Mouse (Mus musculus): ENCODE data around the gene Fndc3b. TPM values are rescaled to one million over a fixed set of nuclear protein-coding genes. Genes with fewer than 3 reads are reported as not detected.

Fndc3b gene
- total and polyA plus RNA-seq, 3 experiments, result 0.03 to 0.05 (median 0.04) TPM

DNA sequence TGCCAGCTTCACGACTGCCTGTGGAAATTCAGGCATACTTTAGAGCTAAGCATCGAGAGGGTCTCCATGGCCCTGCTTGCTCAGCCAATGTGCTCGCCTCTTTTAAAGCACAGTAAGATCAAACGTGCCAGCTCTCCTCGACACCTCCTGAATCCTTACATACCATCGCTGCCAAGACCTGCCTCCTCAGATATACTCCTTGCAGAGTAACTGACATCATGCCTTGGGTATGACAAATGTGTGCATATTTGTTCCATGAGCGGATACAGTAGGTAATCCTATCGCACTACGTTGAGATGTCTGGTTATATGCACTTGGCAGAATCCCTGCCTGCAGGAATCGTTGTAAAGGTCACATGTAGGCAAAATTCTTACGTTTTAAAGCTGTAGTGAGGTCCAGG is 120.3 kb downstream of the Fndc3b start:
- Histone ChIP-seq H3K79me2 (replicated peaks; ENCODE audit: control insufficient read depth, extremely low read depth, insufficient read depth, poor library complexity, severe bottlenecking) (no peaks in the 10 kb centered on the region), H3K9me3 (replicated peaks; ENCODE audit: low read length) (no peaks in the 10 kb centered on the region), H3K4me1 (ENCODE audit: control insufficient read depth in 1 of 2, insufficient read depth in 2 of 2) (no peaks in the 10 kb centered on the region), H3K27me3 (replicated peaks) (no peaks in the 10 kb centered on the region), H3K4me3 (replicated peaks in 1 of 3; ENCODE audit: low read depth in 2 of 3, low read length in 2 of 3, poor library complexity in 1 of 3) (no peak overlapping the region), H3K4me2 (ENCODE audit: insufficient read depth, low read depth, poor library complexity, severe bottlenecking) (no peak overlapping the region), H3K27ac (ENCODE audit: insufficient read depth, low read depth) (no peak overlapping the region), H3K9ac (ENCODE audit: insufficient read depth, low read depth) (no peak overlapping the region), H3K36me3 (replicated peaks in 1 of 2; ENCODE audit: control insufficient read depth in 1 of 2, insufficient read depth in 1 of 2, low read length in 1 of 2) (no peaks in the 10 kb centered on the region)
- DNase-seq (ENCODE audit: extremely low read depth), result no peak
- dilution Hi-C loops (cut with MboI; ENCODE audit: extremely low pct_ligation_motif_present, extremely low pct_unique_long_range_greater_than_20kb, low sequenced_read_pairs) (no loop called here), in situ Hi-C loops (cut with MboI; ENCODE audit: low pct_ligation_motif_present, low pct_unique_long_range_greater_than_20kb, low sequenced_read_pairs) (no loop called here)
- TF ChIP-seq SIN3A (IDR thresholded peaks at IDR 0.05; ENCODE audit: low read length) (no peak), ELF1 (IDR thresholded peaks at IDR 0.05; ENCODE audit: low read depth, low read length) (no peak)

GRCm38 (mm10) chr3:27589305-27589704 is 121.8 kb downstream of the Fndc3b start:
- no peaks in the 10 kb centered on the region for H3K27me3 ChIP-seq (replicated peaks)
- no peaks in the 10 kb centered on the region for H3K36me3 ChIP-seq (replicated peaks in 1 of 2; ENCODE audit: control insufficient read depth in 1 of 2, insufficient read depth in 1 of 2, low read length in 1 of 2)
- no peak overlapping the region for H3K27ac ChIP-seq (ENCODE audit: insufficient read depth, low read depth)
- H3K9ac ChIP-seq (ENCODE audit: insufficient read depth, low read depth), result no peak overlapping the region
- no peak for DNase-seq (ENCODE audit: extremely low read depth)
- H3K4me1 ChIP-seq (ENCODE audit: control insufficient read depth in 1 of 2, insufficient read depth in 2 of 2), result no peaks in the 10 kb centered on the region
- H3K4me2 ChIP-seq (ENCODE audit: insufficient read depth, low read depth, poor library complexity, severe bottlenecking), result no peak overlapping the region
- no peak for TF ChIP-seq POLR2A (IDR thresholded peaks at IDR 0.05; ENCODE audit: low read depth, low read length)
- no peak for TF ChIP-seq CTCF (conservative IDR thresholded peaks at IDR 0.05 in 1 of 2, IDR thresholded peaks at IDR 0.05 in 1 of 2; ENCODE audit: low read depth in 2 of 2, low read length in 2 of 2)
- TF ChIP-seq ETS1 (conservative IDR thresholded peaks at IDR 0.05; ENCODE audit: low read depth, low read length), result no peak
- no peak overlapping the region for H3K4me3 ChIP-seq (replicated peaks in 1 of 3; ENCODE audit: low read depth in 2 of 3, low read length in 2 of 3, poor library complexity in 1 of 3)
- H3K9me3 ChIP-seq (replicated peaks; ENCODE audit: low read length), result no peaks in the 10 kb centered on the region
- dilution Hi-C loops (cut with MboI; ENCODE audit: extremely low pct_ligation_motif_present, extremely low pct_unique_long_range_greater_than_20kb, low sequenced_read_pairs) (no loop called here), in situ Hi-C loops (cut with MboI; ENCODE audit: low pct_ligation_motif_present, low pct_unique_long_range_greater_than_20kb, low sequenced_read_pairs) (no loop called here)
- H3K79me2 ChIP-seq (replicated peaks; ENCODE audit: control insufficient read depth, extremely low read depth, insufficient read depth, poor library complexity, severe bottlenecking), result no peaks in the 10 kb centered on the region

DNA sequence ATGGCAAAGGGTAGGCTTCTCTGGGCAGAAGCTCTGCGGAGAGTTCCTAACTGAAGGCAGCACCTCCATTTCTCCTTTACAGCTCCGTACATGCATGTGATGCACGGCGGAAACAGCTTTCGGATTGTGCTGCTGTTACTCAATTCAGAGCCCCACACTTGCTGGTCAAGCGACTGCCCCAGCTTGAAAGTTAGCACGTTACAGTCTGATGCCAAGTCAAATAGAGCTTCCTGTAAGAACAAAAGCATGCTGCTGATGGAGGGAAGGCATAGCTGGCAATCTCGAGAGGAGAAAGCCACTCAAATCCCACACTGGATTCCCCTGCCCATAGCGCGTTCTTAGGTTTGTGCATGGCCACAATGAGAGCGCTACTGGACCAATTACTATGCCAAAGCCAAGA is 122.5 kb downstream of the Fndc3b start:
- no peaks in the 10 kb centered on the region for H3K4me1 ChIP-seq (ENCODE audit: control insufficient read depth in 1 of 2, insufficient read depth in 2 of 2)
- no peak overlapping the region for H3K4me3 ChIP-seq (replicated peaks in 1 of 3; ENCODE audit: low read depth in 2 of 3, low read length in 2 of 3, poor library complexity in 1 of 3)
- no peak for DNase-seq (ENCODE audit: extremely low read depth)
- no peak overlapping the region for H3K27ac ChIP-seq (ENCODE audit: insufficient read depth, low read depth)
- H3K9me3 ChIP-seq (replicated peaks; ENCODE audit: low read length), result no peaks in the 10 kb centered on the region
- in situ Hi-C loops (cut with MboI; ENCODE audit: low pct_ligation_motif_present, low pct_unique_long_range_greater_than_20kb, low sequenced_read_pairs) (no loop called here), dilution Hi-C loops (cut with MboI; ENCODE audit: extremely low pct_ligation_motif_present, extremely low pct_unique_long_range_greater_than_20kb, low sequenced_read_pairs) (no loop called here)
- no peak overlapping the region for H3K4me2 ChIP-seq (ENCODE audit: insufficient read depth, low read depth, poor library complexity, severe bottlenecking)
- TF ChIP-seq USF1 (IDR thresholded peaks at IDR 0.05; ENCODE audit: low read depth, low read length), result no peak
- TF ChIP-seq NELFE (IDR thresholded peaks at IDR 0.05; ENCODE audit: low read depth, low read length), result no peak
- no peaks in the 10 kb centered on the region for H3K79me2 ChIP-seq (replicated peaks; ENCODE audit: control insufficient read depth, extremely low read depth, insufficient read depth, poor library complexity, severe bottlenecking)
- no peaks in the 10 kb centered on the region for H3K27me3 ChIP-seq (replicated peaks)
- no peaks in the 10 kb centered on the region for H3K36me3 ChIP-seq (replicated peaks in 1 of 2; ENCODE audit: control insufficient read depth in 1 of 2, insufficient read depth in 1 of 2, low read length in 1 of 2)
- H3K9ac ChIP-seq (ENCODE audit: insufficient read depth, low read depth), result no peak overlapping the region
